Mouse (Mus musculus): ENCODE measurements around the gene Zfp184.

DNA sequence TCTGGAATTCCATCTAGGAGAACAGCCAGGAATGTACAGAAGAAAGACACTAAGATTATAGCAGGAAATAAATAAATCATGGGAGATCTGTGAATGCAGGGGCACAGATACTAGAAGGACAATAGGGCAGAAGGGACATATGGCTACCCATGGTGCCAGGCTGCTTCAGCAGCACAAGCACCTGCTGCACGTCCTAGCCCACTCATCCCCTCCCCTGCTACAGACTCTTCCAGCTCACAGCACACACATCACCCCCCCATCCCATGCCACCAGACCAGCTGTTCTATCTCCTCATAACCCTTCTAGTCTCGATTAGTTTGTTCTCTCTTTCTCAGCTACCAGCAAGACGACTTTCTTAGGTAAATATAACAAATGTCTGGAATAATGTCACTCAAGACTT, 41.4 kb upstream of the Zfp184 start:
- TF ChIP-seq CTCF (IDR thresholded peaks at IDR 0.05; ENCODE audit: low read depth) (no peak), EP300 (IDR thresholded peaks at IDR 0.05; ENCODE audit: low read depth) (no peak)

Measured in liver, embryonic 14.5 days (tissue).